Mouse (Mus musculus) neural tube, embryonic 13.5 days (tissue): ENCODE measurements around the gene Ifngr2. TPM values are rescaled to one million over a fixed set of nuclear protein-coding genes. Genes with fewer than 3 reads are reported as not detected.

ENCODE experiments used
- ATAC-seq: fragments of 200-750 bp; cut with Nextera tagmentation; 2 replicates; pipeline ENCODE4 v1.8.0; 2017; ENCODE audit warnings: low read depth, mild to moderate bottlenecking, moderate TSS enrichment, moderate library complexity
- H3K27ac ChIP-seq: fragments of 300-500 bp; sonication (generic); replicated peaks from 2 replicates; pipeline ENCODE4 v1.5.1; 2015; ENCODE audit warnings: moderate library complexity, mild to moderate bottlenecking, inconsistent platforms
- H3K27me3 ChIP-seq: fragments of 300-500 bp; sonication (generic); 2 replicates; pipeline ENCODE4 v1.6.1; 2015; ENCODE audit warnings: mild to moderate bottlenecking, inconsistent platforms
- H3K36me3 ChIP-seq: fragments of 300-500 bp; sonication (generic); 2 replicates; pipeline ENCODE4 v1.6.1; 2015; ENCODE audit warnings: mild to moderate bottlenecking, inconsistent platforms
- H3K4me1 ChIP-seq: fragments of 300-500 bp; sonication (generic); replicated peaks from 2 replicates; pipeline ENCODE4 v1.6.1; 2015; ENCODE audit warnings: inconsistent platforms
- H3K4me2 ChIP-seq: fragments of 300-500 bp; sonication (generic); 2 replicates; pipeline ENCODE4 v1.6.1; 2015; ENCODE audit warnings: inconsistent platforms, mild to moderate bottlenecking, moderate library complexity
- H3K4me3 ChIP-seq: fragments of 300-500 bp; sonication (generic); 2 replicates; pipeline ENCODE4 v1.5.1; 2015; ENCODE audit warnings: mild to moderate bottlenecking, inconsistent platforms
- H3K9ac ChIP-seq: fragments of 300-500 bp; sonication (generic); 2 replicates; pipeline ENCODE4 v1.6.1; 2015; ENCODE audit warnings: moderate library complexity, mild to moderate bottlenecking, inconsistent platforms
- H3K9me3 ChIP-seq: fragments of 300-500 bp; sonication (generic); 2 replicates; pipeline ENCODE4 v1.6.1; 2016; ENCODE audit warnings: inconsistent platforms
- WGBS: fragments of 180-500 bp; shearing (Covaris S2); methylation state at CpG from one replicate; pipeline ENCODE4 v1.1.7; 2015; 5-methylcytosine and 5-hydroxymethylcytosine counted together
- polyA plus RNA-seq: library from polyadenylated mRNA; unstranded; fragments of >200 nt; fragmentation: Nextera tagmentation; extraction: Ambion mirVana; gene quantifications from 2 replicates; pipeline ENCODE4 v1.2.1, GENCODE M21; 2015

Ifngr2 gene
- polyA plus RNA-seq, 1 experiment from 2014 or later, result 75.3 TPM

DNA sequence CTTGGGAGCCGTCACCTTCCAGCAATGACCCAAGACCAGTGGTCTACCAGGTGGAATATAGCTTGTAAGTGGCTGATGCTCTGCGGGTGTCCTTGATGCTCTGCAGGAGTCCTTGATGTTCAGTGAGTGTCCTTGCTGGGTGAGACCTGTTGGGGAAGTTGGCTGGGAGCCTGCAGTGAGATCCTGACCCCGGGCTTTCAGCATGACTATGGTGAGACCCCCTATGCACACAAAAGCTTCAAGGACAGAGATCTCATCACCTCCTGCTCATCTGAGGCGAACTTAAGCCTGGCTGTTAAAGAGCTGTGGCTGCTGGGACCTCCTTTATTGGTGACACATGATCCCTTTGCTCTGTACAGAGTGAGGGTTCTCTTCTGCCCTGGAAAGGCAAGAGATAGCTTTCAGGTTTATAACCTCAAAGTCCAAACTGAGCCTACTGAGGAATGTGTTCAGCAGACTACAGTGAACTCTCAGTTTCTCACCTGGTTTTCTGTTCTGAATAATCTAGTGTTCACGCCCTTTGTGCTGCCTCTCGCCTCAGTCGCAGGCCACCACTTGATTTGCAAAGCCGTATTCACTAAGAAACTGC lies 8.2 kb downstream of the Ifngr2 start:
- Histone ChIP-seq H3K36me3 (peaks cover 24% of the 10 kb centered on the region), H3K4me2 (no peak overlapping the region), H3K9me3 (no peaks in the 10 kb centered on the region), H3K9ac (no peak overlapping the region), H3K4me1 (peaks cover 16% of the 10 kb centered on the region), H3K27ac (no peak overlapping the region), H3K27me3 (no peaks in the 10 kb centered on the region), H3K4me3 (no peak overlapping the region)
- ATAC-seq, result no peak
- WGBS, result 85% methylated on average over 8 of the region's 8 CpGs

- peaks cover 16% of the 10 kb centered on the region for H3K4me1 ChIP-seq
- ATAC-seq, result no peak
- WGBS, result 74% methylated on average over 15 of the region's 15 CpGs
Observed at GRCm38 (mm10) chr16:91556659-91557058, 9.8 kb downstream of the Ifngr2 start.

GRCm38 (mm10) chr16:91557214-91557613 lies 10.3 kb downstream of the Ifngr2 start:
- Histone ChIP-seq H3K4me3 (no peak overlapping the region), H3K36me3 (peaks cover 37% of the 10 kb centered on the region), H3K9ac (no peak overlapping the region), H3K9me3 (no peaks in the 10 kb centered on the region), H3K27ac (no peak overlapping the region), H3K27me3 (no peaks in the 10 kb centered on the region), H3K4me2 (no peak overlapping the region), H3K4me1 (peaks cover 16% of the 10 kb centered on the region)
- ATAC-seq, result no peak
- WGBS, result 78% methylated on average over 7 of the region's 7 CpGs

More at GRCm38 (mm10) chr16:91556659-91557058, 9.8 kb downstream of the Ifngr2 start:
- Histone ChIP-seq H3K27me3 (no peaks in the 10 kb centered on the region), H3K9ac (no peak overlapping the region), H3K4me2 (no peak overlapping the region), H3K27ac (no peak overlapping the region; the same call in 1 of the 2 replicates), H3K4me3 (no peak overlapping the region), H3K36me3 (peaks cover 31% of the 10 kb centered on the region), H3K9me3 (no peaks in the 10 kb centered on the region)

- WGBS, result 90% methylated on average over 15 of the region's 15 CpGs
- Histone ChIP-seq H3K9ac (no peak overlapping the region), H3K27ac (no peak overlapping the region), H3K9me3 (no peaks in the 10 kb centered on the region), H3K4me1 (peaks cover 16% of the 10 kb centered on the region), H3K4me2 (no peak overlapping the region), H3K36me3 (peaks cover 41% of the 10 kb centered on the region), H3K27me3 (no peaks in the 10 kb centered on the region), H3K4me3 (no peak overlapping the region)
- ATAC-seq, result no peak
Observed at GRCm38 (mm10) chr16:91557693-91558092, 10.8 kb downstream of the Ifngr2 start.

DNA sequence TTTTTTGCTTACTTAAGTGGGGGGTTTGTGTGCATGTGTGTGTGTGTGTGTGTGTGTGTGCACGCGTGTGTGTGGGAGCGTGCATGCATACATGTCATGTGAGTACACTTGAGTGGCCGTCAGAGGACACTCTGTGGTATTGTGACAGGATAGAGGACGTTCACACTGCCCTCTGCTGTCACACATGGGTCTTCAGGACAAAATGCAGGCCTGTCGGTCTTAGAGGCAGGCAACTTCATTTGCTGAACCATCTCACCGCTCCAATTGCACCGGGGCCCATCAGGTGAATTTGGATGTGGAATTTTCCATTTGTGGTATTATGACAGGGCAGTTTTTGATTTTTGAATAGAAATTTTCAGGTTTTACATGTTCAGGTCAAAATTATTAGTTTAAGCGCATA lies 14.2 kb downstream of the Ifngr2 start:
- no peak overlapping the region for H3K4me3 ChIP-seq
- no peak for ATAC-seq
- H3K9me3 ChIP-seq, result no peaks in the 10 kb centered on the region
- no peak overlapping the region for H3K4me2 ChIP-seq
- H3K27me3 ChIP-seq, result no peaks in the 10 kb centered on the region
- no peak overlapping the region for H3K27ac ChIP-seq
- 0 out of 2 replicates have a peak, but pooled peaks cover 5% of the 10 kb centered on the region for H3K4me1 ChIP-seq
- H3K36me3 ChIP-seq, result peaks cover 59% of the 10 kb centered on the region
- 59% methylated on average over 9 of the region's 9 CpGs for WGBS
- no peak overlapping the region for H3K9ac ChIP-seq

DNA sequence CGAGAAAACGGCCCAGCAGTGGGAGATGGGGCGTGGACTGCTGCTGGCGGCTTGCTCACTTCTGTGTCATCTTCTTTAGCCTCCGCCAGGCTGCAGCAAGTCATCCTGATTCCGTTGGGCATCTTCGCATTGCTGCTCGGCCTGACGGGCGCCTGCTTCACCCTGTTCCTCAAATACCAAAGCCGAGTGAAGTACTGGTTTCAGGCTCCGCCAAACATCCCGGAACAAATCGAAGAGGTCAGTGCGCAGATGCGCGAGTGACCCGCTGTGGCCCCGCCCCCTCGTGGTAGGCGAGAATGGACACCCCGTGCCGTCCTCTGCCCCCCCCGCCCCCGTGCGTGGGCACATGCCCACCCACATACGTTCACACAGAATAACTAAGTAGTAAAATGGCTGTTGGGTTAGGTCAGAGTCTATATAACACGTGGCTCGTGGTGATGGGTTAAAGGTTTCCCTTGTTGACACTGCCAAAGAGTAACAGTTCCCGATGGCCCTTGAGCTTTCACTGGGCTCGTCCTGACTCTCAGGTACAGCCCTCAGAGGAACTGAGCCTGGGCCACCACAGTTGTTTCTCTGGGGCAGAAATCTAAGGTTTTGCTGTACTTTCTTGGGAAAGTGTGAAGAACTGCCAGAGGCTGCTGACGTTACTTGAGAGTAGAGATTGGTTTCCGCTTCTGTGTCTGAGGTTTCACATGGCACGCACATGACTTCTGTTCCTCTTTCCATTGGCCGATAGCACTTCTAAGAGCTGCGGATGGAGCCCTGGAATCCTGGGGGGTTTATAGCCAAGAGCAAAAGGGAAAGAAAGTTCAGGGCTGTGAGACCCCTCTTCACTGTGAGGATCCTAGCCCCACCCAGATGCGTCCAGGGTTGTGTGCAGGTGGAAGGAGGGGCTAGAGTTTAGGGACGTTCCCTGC lies 14.9 kb downstream of the Ifngr2 start:
- peaks cover 59% of the 10 kb centered on the region for H3K36me3 ChIP-seq

DNA sequence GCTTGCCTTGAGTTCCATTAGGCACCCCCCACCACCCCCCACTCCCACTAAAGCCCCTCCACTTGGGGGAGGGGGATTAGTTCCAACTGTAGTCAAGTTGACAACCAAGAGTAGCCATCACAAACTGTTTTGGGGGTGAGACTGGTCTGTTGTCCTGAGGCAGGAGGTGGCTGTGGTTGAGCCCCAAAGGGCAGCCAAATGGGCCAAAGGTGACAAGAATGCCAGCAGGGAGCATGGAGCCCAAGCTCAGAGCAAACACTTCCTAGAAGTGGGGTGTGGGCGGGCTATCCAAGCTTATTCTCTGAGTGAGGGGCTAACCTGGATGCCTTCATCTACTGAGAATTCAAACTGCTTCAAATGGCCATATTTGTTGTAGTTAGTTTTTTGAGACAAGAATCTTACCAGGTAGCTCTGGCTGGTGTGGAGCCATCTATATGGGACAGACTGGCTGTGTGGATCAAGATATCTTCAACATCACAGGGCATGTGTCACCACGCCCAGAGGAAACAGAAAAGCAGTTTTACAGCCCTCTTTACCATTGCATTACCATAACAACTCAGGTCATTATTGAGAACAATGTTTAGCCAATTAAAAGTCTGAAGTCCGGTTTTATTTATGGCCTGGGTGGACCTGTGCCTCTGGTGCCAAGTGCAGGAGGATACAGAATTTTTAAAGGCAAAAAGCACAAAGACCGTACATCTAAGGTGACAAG lies 17.9 kb downstream of the Ifngr2 start:
- Histone ChIP-seq H3K9ac (no peak overlapping the region), H3K36me3 (peaks cover 42% of the 10 kb centered on the region), H3K27ac (no peak overlapping the region), H3K4me2 (no peak overlapping the region), H3K27me3 (no peaks in the 10 kb centered on the region), H3K9me3 (no peaks in the 10 kb centered on the region), H3K4me1 (0 out of 2 replicates have a peak, but pooled peaks cover 5% of the 10 kb centered on the region), H3K4me3 (no peak overlapping the region)
- no peak for ATAC-seq
- 46% methylated on average over 4 of the region's 4 CpGs for WGBS

More for the DNA sequence above, 14.9 kb downstream of the Ifngr2 start:
- Histone ChIP-seq H3K4me3 (no peak overlapping the region), H3K27me3 (no peaks in the 10 kb centered on the region), H3K9ac (no peak overlapping the region), H3K4me1 (0 out of 2 replicates have a peak, but pooled peaks cover 5% of the 10 kb centered on the region), H3K4me2 (no peak overlapping the region), H3K9me3 (no peaks in the 10 kb centered on the region), H3K27ac (no peak overlapping the region)
- 78% methylated on average over 38 of the region's 38 CpGs for WGBS
- ATAC-seq, result no peak

GRCm38 (mm10) chr16:91565292-91565951 lies 18.6 kb downstream of the Ifngr2 start:
- Histone ChIP-seq H3K27ac (no peak overlapping the region), H3K27me3 (no peaks in the 10 kb centered on the region), H3K9ac (no peak overlapping the region), H3K4me1 (0 out of 2 replicates have a peak, but pooled peaks cover 5% of the 10 kb centered on the region), H3K4me2 (no peak overlapping the region), H3K4me3 (no peak overlapping the region), H3K9me3 (no peaks in the 10 kb centered on the region), H3K36me3 (peaks cover 35% of the 10 kb centered on the region)
- ATAC-seq, result no peak
- WGBS, result 66% methylated on average over 9 of the region's 9 CpGs

- Histone ChIP-seq H3K9me3 (no peaks in the 10 kb centered on the region), H3K4me1 (0 out of 2 replicates have a peak, but pooled peaks cover 5% of the 10 kb centered on the region), H3K4me2 (no peak overlapping the region), H3K36me3 (peaks cover 34% of the 10 kb centered on the region), H3K9ac (no peak overlapping the region), H3K27ac (no peak overlapping the region), H3K27me3 (no peaks in the 10 kb centered on the region), H3K4me3 (no peak overlapping the region)
- ATAC-seq, result no peak
- 84% methylated on average over 7 of the region's 7 CpGs for WGBS
Observed at GRCm38 (mm10) chr16:91566002-91566401, 19.1 kb downstream of the Ifngr2 start.

DNA sequence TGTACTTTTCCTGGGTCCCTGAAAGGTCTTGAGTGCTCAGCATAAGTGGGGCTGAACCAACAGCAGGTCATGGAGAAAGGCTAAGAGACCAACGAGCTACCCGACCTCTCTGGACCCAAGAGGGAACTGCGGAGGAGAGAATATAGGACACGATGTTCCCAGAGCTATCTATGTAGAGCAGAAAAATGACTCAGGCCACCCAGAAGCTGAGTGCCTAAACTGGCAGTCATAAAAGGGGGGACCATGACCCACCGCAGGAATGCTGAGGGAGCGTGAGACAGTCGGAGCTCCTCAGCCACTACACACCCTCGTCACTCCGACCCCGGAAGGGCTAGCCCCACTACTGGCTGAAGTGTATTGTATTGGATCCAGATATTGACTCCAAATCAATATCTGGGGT lies 22.1 kb downstream of the Ifngr2 start:
- H3K36me3 ChIP-seq, result peaks cover 13% of the 10 kb centered on the region
- no peaks in the 10 kb centered on the region for H3K9me3 ChIP-seq
- no peaks in the 10 kb centered on the region for H3K27me3 ChIP-seq
- H3K27ac ChIP-seq, result no peak overlapping the region
- no peak overlapping the region for H3K4me2 ChIP-seq
- no peak overlapping the region for H3K4me3 ChIP-seq
- ATAC-seq, result no peak
- WGBS, result 89% methylated on average over 10 of the region's 10 CpGs
- no peak overlapping the region for H3K9ac ChIP-seq
- 0 out of 2 replicates have a peak, but pooled peaks cover 5% of the 10 kb centered on the region for H3K4me1 ChIP-seq

DNA sequence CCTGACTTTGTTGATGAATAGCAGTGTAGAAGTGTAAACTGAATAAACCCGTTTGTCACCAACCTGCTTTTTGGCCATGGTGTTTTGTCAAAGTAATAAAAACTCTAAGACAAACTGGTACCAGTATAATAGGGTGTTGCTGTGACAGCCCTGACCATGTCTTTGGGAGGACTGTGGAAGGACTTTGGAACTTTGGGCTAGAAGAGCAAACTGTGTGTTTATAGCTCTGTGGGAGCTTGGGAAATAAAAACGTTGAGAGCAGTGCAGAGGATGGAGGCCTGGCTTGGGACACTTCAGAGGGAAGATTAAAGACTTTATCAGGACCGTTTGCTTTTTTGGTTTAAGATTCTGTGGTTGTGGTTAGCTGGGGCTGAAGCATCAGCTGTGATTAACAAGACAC lies 24.2 kb downstream of the Ifngr2 start:
- Histone ChIP-seq H3K36me3 (peaks cover 10% of the 10 kb centered on the region; the same call in 1 of the 2 replicates), H3K27me3 (no peaks in the 10 kb centered on the region), H3K9me3 (no peaks in the 10 kb centered on the region), H3K4me1 (0 out of 2 replicates have a peak, but pooled peaks cover 5% of the 10 kb centered on the region), H3K4me2 (no peak overlapping the region), H3K27ac (no peak overlapping the region), H3K9ac (no peak overlapping the region), H3K4me3 (no peak overlapping the region)
- whole genome bisulfite sequencing, result 65% methylated on average over 3 of the region's 3 CpGs
- ATAC-seq, result no peak
